Mouse (Mus musculus) forebrain, embryonic 16.5 days (tissue): Measurements from ENCODE around the gene Dip2a. TPM values are rescaled to one million over a fixed set of nuclear protein-coding genes. Genes with fewer than 3 reads are reported as not detected.

Source experiments
- polyA plus RNA-seq: library from polyadenylated mRNA; unstranded; fragments of >200 nt; fragmentation: Nextera tagmentation; extraction: Ambion mirVana; gene quantifications from 2 replicates; pipeline ENCODE4 v1.2.1, GENCODE M21; 2015

The Dip2a gene
- polyA plus RNA-seq, 1 experiment from 2014 or later, result 19.6 TPM

Other genes starting within 250 kb of the Dip2a start
- not detected in 2 replicates for gene Slc5a4b, start 234.3 kb downstream of the Dip2a start, polyA plus RNA-seq
- not detected in 2 replicates for gene Slc5a4a, start 197.8 kb downstream of the Dip2a start, polyA plus RNA-seq
- 282 and 309 TPM in 2 replicates for gene Prmt2, start 107.4 kb downstream of the Dip2a start, polyA plus RNA-seq
- 1.2 TPM in 2 replicates for gene S100b, start 91.4 kb downstream of the Dip2a start, polyA plus RNA-seq
- not detected in 2 replicates for gene AC141477.1, start 95.2 kb upstream of the Dip2a start, polyA plus RNA-seq
- gene Pcnt, start 97.5 kb upstream of the Dip2a start, polyA plus RNA-seq, result 8.7 and 11.8 TPM in 2 replicates
- gene 2610028H24Rik, start 103.8 kb upstream of the Dip2a start, polyA plus RNA-seq, result 0.32 TPM in 1 of 2 replicates, not detected in the other
- 69.2 and 70.3 TPM in 2 replicates for gene Mcm3ap, start 123.6 kb upstream of the Dip2a start, polyA plus RNA-seq
- 7.1 and 7.2 TPM in 2 replicates for gene Ybey, start 123.8 kb upstream of the Dip2a start, polyA plus RNA-seq
- gene Lss, start 186.3 kb upstream of the Dip2a start, polyA plus RNA-seq, result 44.0 and 52.3 TPM in 2 replicates
- gene Spatc1l, start 217.0 kb upstream of the Dip2a start, polyA plus RNA-seq, result 0.24 TPM in 1 of 2 replicates, not detected in the other
- gene Ftcd, start 230.4 kb upstream of the Dip2a start, polyA plus RNA-seq, result 0.15 TPM in 1 of 2 replicates, not detected in the other